Comparison of ENCODE assay signal across 31 mouse cellular contexts in genomic region chr6:87725267-87725912, GRCm38 (mm10). TPM values are rescaled to one million over a fixed set of nuclear protein-coding genes. Genes with fewer than 3 reads are reported as not detected.
DNase-seq lines count a peak whose midpoint lies in the region; ATAC-seq lines count a peak whose summit lies in the region.
"Had no signal": no experiment of that assay in that cellular context is flagged by ENCODE, and none has a peak within 500 bp of the region (broad histone marks: within the 10 kb centered on the region; RNA-seq: fewer than 3 reads in every experiment).

No protein-coding gene starts in this region.

- H3K36me3 ChIP-seq in midbrain, embryonic 12.5 days: no peaks in the 10 kb centered on the region
- H3K36me3 ChIP-seq in midbrain, embryonic 14.5 days (ENCODE audit: control insufficient read depth, insufficient read depth, low read length): no peaks in the 10 kb centered on the region
- H3K36me3 ChIP-seq: embryonic facial prominence, embryonic 10.5 days; forebrain, embryonic 10.5 days; G1E; hindbrain, embryonic 15.5 days; limb, embryonic 15.5 days; lung, embryonic 15.5 days; stomach, embryonic 15.5 days had no signal

- H3K27ac ChIP-seq in midbrain, embryonic 12.5 days (replicated peaks): peak overlapping the region; percentile 35
- no peak overlapping the region for H3K27ac ChIP-seq in midbrain, embryonic 14.5 days (replicated peaks; ENCODE audit: low read depth, low read length)
- H3K27ac ChIP-seq: embryonic facial prominence, embryonic 10.5 days; forebrain, embryonic 10.5 days; hindbrain, embryonic 15.5 days; left cerebral cortex, adult 2 months; limb, embryonic 15.5 days; liver, embryonic 14.5 days; lung, embryonic 15.5 days; stomach, embryonic 15.5 days had no signal

- no peaks in the 10 kb centered on the region for H3K9me3 ChIP-seq in midbrain, embryonic 12.5 days
- H3K9me3 ChIP-seq in midbrain, embryonic 14.5 days (ENCODE audit: control insufficient read depth, low read length): no peaks in the 10 kb centered on the region
- H3K9me3 ChIP-seq: embryonic facial prominence, embryonic 10.5 days; forebrain, embryonic 10.5 days; hindbrain, embryonic 15.5 days; limb, embryonic 15.5 days; lung, embryonic 15.5 days; stomach, embryonic 15.5 days had no signal

- no peak overlapping the region for H3K4me3 ChIP-seq in midbrain, embryonic 12.5 days
- no peak overlapping the region for H3K4me3 ChIP-seq in midbrain, embryonic 14.5 days (replicated peaks; ENCODE audit: low read depth, low read length)
- H3K4me3 ChIP-seq: embryonic facial prominence, embryonic 10.5 days; forebrain, embryonic 10.5 days; hindbrain, embryonic 15.5 days; left cerebral cortex, adult 2 months; limb, embryonic 15.5 days; lung, embryonic 15.5 days; stomach, embryonic 15.5 days had no signal

- no peak overlapping the region for H3K9ac ChIP-seq in midbrain, embryonic 12.5 days (replicated peaks)
- no peak overlapping the region for H3K9ac ChIP-seq in midbrain, embryonic 14.5 days (replicated peaks; ENCODE audit: low read length)
- H3K9ac ChIP-seq: forebrain, postnatal 0 days; hindbrain, embryonic 15.5 days; limb, embryonic 15.5 days; liver, embryonic 14.5 days; lung, embryonic 15.5 days; stomach, embryonic 15.5 days had no signal

- no peak for ATAC-seq in midbrain, embryonic 12.5 days (ENCODE audit: low FRiP score, low read depth)
- no peak for ATAC-seq in midbrain, embryonic 14.5 days (ENCODE audit: low FRiP score, low TSS enrichment)
- peak; percentile 70 for ATAC-seq in CD4-positive, CD25-positive, alpha-beta regulatory T cell, adult 4 months
- ATAC-seq in inflammation-experienced regulatory T-cells, adult 6 months: peak; percentile 43
- ATAC-seq: forebrain, postnatal 0 days had no signal

- no peak overlapping the region for H3K4me2 ChIP-seq in midbrain, embryonic 12.5 days (replicated peaks)
- no peak overlapping the region for H3K4me2 ChIP-seq in midbrain, embryonic 14.5 days (ENCODE audit: low read length)
- H3K4me2 ChIP-seq: heart, embryonic 11.5 days; hindbrain, embryonic 15.5 days; limb, embryonic 15.5 days; lung, embryonic 15.5 days; stomach, embryonic 15.5 days had no signal

- intact Hi-C loops in heart, postnatal 25 days (cut with DNase I): no loop called here

- no peak for DNase-seq in midbrain, embryonic 14.5 days
- peak; percentile 35 for DNase-seq in T-cell, adult 2 months (ENCODE audit: low spot score)
- no peak for DNase-seq in cerebellum, adult 9-11 months
- DNase-seq in urinary bladder, postnatal 14 days (ENCODE audit: low spot score): no peak
- DNase-seq in heart, postnatal 25 days (ENCODE audit: low spot score): no peak
- DNase-seq: adrenal gland, adult 2 months; cerebellum, adult 11 months; cerebellum, postnatal 10 days; forebrain, postnatal 0 days; gastrocnemius, postnatal 14 days; heart, adult 11 months; kidney, adult 11 months; kidney, postnatal 4 days; layer of hippocampus, adult 9-11 months; lung, postnatal 4 days; retina, postnatal 1 day; right cerebral cortex, postnatal 25 days; thymus, postnatal 4 days had no signal

- H3K27me3 ChIP-seq in midbrain, embryonic 12.5 days: peaks cover 24% of the 10 kb centered on the region
- H3K27me3 ChIP-seq in midbrain, embryonic 14.5 days (ENCODE audit: control insufficient read depth, insufficient read depth, low read length): peaks cover 6% of the 10 kb centered on the region; the same call in 1 of the 2 replicates
- H3K27me3 ChIP-seq: hindbrain, embryonic 15.5 days had no signal

- H3K4me1 ChIP-seq in midbrain, embryonic 12.5 days: peaks cover 14% of the 10 kb centered on the region
- peaks cover 6% of the 10 kb centered on the region for H3K4me1 ChIP-seq in midbrain, embryonic 14.5 days (ENCODE audit: control insufficient read depth, insufficient read depth, low read length)

- 61% methylated on average over 7 of the region's 7 CpGs for WGBS in midbrain, embryonic 12.5 days
- WGBS in midbrain, embryonic 14.5 days: 51% methylated on average over 7 of the region's 7 CpGs

RNA-seq across cellular contexts. Expression of gene Efcc1, which starts 5.3 kb away (rescaled TPM):
- 4.4 and 4.7 TPM in 2 replicates for polyA plus RNA-seq in midbrain, embryonic 12.5 days (2016; fragmentation: Nextera tagmentation; extraction: Ambion mirVana)
- polyA plus RNA-seq in midbrain, embryonic 14.5 days (2014; fragmentation: Nextera tagmentation; extraction: Ambion mirVana): 4.1 and 5.0 TPM in 2 replicates
- polyA plus RNA-seq in CD4-positive, CD25-positive, alpha-beta regulatory T cell, adult 4 months (2017; shearing (Covaris generic)): under 1 TPM in 1 of 2 experiments, not detected in 1; 0.58 TPM
- polyA plus RNA-seq in inflammation-experienced regulatory T-cells, adult 6 months (2017; shearing (Covaris generic)): under 1 TPM in 2 of 3 experiments, not detected in 1; 0.30 to 0.87 TPM
- 1 to 10 TPM in 1 of 2 experiments, under 1 TPM in 1; 0.95 to 1.4 TPM for total RNA-seq in heart, postnatal 25 days (2021)
- polyA plus RNA-seq: G1E; heart, embryonic 11.5 days had no signal

RNA-seq across cellular contexts. Expression of gene Gp9, which starts 52.5 kb away (rescaled TPM):
- 1.4 and 1.7 TPM in 2 replicates for polyA plus RNA-seq in midbrain, embryonic 12.5 days (2016; fragmentation: Nextera tagmentation; extraction: Ambion mirVana)
- 0.59 and 0.66 TPM in 2 replicates for polyA plus RNA-seq in midbrain, embryonic 14.5 days (2014; fragmentation: Nextera tagmentation; extraction: Ambion mirVana)
- not detected for polyA plus RNA-seq in CD4-positive, CD25-positive, alpha-beta regulatory T cell, adult 4 months (2017; shearing (Covaris generic))
- polyA plus RNA-seq in inflammation-experienced regulatory T-cells, adult 6 months (2017; shearing (Covaris generic)): under 1 TPM in 1 of 3 experiments, not detected in 2; 0.41 TPM
- total RNA-seq in heart, postnatal 25 days (2021): 1 to 10 TPM in 1 of 2 experiments, under 1 TPM in 1; 0.78 to 1.2 TPM
- total RNA-seq: gastrocnemius, postnatal 14 days had no signal

RNA-seq across cellular contexts. Expression of gene Aplf, which starts 53.4 kb away (rescaled TPM):
- polyA plus RNA-seq in midbrain, embryonic 12.5 days (2016; fragmentation: Nextera tagmentation; extraction: Ambion mirVana): 10.1 and 10.2 TPM in 2 replicates
- polyA plus RNA-seq in midbrain, embryonic 14.5 days (2014; fragmentation: Nextera tagmentation; extraction: Ambion mirVana): 6.0 and 8.4 TPM in 2 replicates
- polyA plus RNA-seq in CD4-positive, CD25-positive, alpha-beta regulatory T cell, adult 4 months (2017; shearing (Covaris generic)): 1 to 10 TPM; 2.9 to 5.6 TPM
- 1 to 10 TPM; 4.3 to 5.4 (median 4.8) TPM for polyA plus RNA-seq in inflammation-experienced regulatory T-cells, adult 6 months (2017; shearing (Covaris generic))
- 1 to 10 TPM; 2.3 to 2.6 TPM for total RNA-seq in heart, postnatal 25 days (2021)

Comparison
In these comparisons a context has a peak if more than half of its experiments do, and no peak if none do; other contexts are left out.
1. ATAC-seq: peak in CD4-positive, CD25-positive, alpha-beta regulatory T cell, adult 4 months (single experiment) and inflammation-experienced regulatory T-cells, adult 6 months (single experiment); none in midbrain, embryonic 12.5 days (single experiment) and midbrain, embryonic 14.5 days (single experiment).